Mouse (Mus musculus) layer of hippocampus, adult 11-12 months (tissue): ENCODE measurements at regions not wholly inside any gene's neighbourhood (a gene's known extent, or its start where the extent isn't known, plus 50 kb on each side); places are given as distances from the start of the nearest gene placed in this dataset.

ENCODE experiments used
- DNase-seq: peaks from one replicate; pipeline ENCODE4 v3.0.0; 2022; ENCODE audit warnings: low spot score

DNA sequence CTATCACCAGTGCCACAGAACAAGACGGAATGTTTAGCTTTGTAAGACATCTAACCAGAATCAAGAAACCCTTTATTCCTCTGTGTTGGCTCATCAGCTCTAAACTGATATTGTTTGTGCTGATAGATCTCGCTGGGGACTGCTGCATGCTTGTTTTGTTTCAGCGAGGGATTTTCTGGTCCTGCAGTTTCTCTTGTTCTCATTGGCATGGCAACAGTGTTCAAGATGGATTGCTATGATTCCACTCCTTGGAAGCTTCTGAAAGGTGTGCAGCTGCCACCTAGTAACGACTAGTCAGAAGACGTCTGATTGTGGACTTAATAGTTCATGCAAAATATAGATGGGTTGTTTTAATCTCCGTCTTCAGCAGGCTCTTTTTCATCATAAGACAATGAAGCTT lies 591.2 kb downstream of the Sorcs1 start:
- peak; percentile 3 for DNase-seq

DNA sequence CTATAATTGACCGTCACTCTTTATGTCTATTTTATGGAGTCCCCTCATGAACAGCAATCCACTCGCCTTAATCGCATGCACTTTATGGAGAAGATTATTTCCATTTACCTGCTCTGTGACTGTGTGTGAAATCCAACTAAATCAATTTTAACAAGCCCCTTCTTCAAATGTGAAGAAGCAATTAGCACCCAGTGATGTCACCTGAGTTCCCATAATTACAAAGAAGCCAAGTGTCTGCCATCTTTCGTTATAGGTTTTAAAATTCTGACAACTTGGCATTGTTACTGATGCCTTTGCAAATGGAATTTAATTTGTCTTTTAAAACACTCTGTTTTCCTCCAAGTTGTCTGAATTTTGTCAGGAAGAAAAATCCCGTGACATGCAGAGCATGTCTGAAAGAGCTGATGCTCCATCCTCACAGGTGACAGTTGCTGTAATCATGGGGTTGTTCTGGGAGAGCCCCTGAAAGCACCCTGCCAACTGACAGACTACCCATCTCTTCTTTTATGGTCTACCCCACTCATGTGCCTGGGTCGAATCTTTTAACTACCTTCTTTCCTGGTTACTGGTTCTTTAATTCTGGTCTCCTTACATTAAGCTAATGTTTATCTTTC lies 600.9 kb downstream of the Sorcs1 start:
- DNase-seq: no peak

DNA sequence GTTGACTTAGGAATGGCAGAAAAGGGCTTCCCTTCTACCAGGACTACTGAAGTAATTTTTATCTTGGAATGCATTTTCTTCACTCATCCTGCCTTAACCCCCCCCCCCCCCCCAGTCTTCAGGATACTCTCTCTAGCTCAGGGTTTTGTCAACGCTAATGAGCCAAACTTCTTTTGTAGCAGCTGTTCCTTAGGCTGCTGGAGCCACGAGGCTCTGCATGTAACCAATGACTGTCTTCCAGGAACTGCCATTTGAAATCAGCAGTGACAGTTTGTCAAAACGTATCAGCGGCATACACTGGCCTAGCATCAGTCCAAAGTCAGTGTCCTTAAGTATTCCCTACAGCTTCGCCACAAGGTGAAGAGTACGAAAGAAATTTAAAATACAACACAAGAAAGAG lies 618.0 kb downstream of the Sorcs1 start:
- no peak for DNase-seq

DNA sequence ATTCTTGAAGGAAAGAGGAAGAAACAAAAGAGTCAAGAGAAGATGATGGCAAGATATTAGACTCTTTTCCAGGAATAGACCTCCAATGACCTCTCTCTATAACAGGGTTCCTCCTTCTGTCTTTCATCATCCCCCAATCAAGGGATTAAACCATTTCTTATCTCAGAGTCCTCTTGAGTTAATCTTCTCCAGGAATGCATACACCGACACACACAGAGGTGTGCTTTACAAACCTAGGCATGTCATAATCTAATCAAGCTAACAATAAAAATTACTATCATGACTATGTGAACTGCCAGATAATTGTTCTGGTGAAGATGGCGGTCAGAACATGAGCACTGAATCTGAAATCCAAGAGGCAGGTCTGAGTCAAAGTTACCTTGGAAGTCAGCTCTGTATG lies 625.5 kb downstream of the Sorcs1 start:
- no peak for DNase-seq

DNA sequence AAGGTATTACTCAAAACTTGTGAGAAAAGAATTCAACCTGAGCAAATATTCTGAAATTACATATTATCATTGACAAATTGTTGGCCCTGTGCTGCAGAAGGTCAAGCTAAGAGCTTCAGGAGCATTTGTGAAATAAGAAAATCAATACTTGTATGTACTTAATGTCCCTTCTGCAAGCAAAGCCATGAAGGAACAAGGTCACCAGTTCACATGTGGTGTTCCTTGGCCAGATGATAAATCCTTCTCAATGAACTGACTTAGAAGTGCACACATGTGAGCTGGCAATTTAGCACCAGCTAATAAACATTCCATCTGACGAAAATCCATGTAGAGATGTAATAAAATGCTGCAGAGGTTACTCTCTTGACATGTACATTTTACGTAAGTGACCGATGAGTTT lies 632.7 kb downstream of the Sorcs1 start:
- DNase-seq: no peak

DNA sequence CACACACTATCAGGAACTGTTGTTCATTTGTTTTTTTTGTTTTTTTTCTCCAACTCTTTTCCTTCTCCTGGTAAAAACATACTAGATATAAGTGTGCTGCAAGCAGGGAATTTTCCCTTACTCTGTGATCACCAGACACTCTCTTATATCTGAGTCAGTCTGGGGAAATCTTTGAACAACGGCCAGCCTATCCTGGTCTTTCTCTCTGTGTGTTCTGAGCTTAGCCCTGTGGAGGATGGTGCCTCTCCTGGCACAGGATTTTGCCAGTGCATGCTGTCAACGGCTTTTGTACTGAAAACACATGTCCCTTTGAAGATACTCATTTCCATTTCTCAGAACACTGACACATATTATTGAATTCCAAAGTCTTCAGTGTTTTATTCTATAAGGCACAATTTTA lies 664.8 kb downstream of the Sorcs1 start:
- DNase-seq: peak; percentile 37

DNA sequence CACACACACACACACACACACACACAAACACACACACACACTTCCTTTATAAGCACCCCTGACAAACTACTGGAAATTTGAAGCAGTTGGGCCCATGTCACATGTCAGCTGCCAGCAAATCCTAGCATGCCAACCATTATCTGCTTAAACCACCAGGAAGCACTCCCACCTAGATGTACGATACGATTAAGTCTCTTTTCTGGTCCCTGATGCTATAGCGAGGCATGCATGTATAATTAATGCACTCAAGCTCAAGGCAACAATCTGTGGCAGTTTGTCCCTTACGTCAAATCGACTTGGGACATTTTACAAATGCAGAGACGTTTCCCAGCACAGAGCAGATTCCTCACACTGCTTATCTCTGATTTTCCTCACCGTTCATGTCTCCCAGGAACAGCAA lies 673.2 kb downstream of the Sorcs1 start:
- DNase-seq: no peak

DNA sequence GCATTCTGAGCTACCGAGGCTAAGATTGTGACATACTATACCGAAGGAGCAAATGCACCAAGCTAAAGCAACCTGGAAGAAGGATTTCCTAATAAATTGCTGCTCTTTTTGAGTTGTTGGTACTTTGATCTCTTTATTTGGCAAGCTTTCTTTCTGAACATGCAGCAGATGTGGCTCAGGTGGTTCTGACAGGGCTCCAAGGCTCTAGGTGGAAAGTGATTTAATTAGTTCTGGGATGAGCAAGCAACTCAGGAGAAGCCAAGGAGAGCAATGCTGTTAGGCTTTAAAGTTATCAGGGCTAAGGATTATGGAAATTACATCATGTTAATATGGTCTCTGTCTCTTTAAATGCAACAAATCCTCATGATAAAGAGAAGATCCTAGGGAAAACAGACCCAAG lies 692.6 kb downstream of the Sorcs1 start:
- DNase-seq: no peak

DNA sequence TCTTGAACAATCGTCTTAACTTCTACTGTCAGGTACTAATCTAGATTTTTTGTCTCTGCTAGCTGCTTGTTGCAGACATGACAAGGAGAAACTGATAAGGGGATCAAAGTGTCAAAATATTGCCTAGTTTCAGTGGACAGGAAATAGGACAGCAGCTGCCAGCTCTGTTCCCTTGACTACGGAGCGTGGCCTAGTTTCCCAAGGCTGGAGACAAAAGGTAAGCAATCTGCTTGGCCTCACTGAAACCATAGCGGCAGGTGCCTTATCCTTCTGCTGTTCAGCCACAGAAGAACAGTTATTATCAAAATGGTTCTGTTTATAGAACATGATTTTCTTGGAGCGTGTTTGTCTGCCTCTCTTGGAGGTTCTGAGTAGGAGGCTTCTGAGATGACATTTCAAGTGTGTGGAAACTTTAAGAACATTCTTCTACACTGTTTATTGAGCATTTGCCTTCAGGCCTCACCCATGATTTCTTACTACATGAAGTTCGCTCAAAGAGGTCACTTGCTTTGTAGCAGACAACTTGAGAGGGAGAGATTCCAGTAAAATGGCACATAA lies 712.1 kb downstream of the Sorcs1 start:
- peak; percentile 3 for DNase-seq

DNA sequence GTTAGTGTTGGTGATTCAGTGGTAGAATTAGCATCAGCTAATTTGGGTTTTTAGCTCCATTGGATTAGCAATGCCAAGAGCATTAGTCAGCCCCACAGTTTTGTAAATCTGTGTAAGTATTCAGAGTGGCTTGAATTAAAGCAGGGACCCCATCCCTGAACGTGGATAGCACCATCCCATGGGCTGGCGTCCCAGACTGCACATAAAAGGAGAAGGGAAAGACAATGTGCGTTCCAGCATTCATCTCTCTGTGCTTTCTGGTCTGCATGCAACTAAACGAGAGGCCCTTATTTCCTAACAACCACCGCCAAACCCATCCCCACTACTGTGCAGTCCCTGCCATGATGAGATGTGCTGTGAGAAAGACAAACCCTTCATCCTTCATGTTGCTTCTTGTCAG lies 713.8 kb downstream of the Sorcs1 start:
- no peak for DNase-seq

DNA sequence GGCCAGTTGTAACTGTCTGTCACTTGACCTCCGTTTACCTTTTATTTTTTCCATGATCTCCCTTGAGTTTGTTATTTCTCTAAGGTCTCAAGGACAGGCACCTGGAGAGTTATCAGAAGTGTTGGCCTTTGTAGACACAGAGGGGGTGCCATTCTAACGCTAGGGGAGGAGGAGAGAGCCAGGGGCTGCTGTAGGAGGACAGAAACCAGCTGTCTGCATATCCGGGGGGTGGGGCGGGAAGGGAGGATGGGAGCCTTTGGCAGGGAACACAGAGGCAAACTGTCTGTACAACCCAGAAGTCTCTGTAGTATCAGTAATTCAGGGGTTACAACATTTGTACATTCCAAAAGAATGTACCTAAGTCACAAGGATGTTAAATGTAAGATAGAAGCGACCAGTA lies 719.9 kb downstream of the Sorcs1 start:
- DNase-seq: no peak

DNA sequence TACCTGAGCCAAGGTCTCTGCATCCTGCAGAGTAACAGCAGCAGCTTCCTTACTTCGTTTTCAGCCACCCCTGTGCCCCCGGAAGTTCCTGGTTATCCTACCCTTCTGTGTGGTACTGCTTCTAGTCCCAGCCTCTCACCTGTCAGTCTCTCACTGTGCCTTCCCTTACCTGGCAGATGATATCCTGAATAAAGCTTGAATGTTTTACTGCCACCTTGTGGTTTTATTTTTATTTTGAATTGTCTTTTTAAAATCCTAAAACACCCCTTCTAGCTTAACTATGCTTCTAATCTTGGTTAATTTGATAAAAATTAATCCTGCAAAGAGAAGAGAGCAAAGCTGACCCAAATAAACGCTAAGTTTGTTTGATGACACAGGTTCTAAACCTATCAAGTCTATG lies 747.2 kb downstream of the Sorcs1 start:
- no peak for DNase-seq

DNA sequence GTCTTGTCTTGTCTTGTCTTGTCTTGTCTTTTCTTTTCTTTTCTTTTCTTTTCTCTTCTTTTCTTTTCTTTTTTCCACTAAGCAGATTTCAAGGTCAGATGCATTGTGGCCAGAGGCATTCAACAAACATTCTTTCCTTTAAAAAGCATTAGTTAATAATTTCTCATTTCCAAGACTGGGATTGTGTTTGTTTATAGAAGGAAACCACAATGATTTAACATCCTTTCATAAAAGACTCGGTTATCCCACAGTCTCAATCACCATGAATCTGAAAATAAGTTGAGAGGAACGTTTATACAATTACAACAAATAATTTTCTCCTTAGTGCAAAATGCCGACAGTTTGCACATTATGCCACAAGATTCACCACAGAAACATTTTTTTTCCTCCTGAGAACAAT lies 766.7 kb downstream of the Sorcs1 start:
- DNase-seq: no peak

DNA sequence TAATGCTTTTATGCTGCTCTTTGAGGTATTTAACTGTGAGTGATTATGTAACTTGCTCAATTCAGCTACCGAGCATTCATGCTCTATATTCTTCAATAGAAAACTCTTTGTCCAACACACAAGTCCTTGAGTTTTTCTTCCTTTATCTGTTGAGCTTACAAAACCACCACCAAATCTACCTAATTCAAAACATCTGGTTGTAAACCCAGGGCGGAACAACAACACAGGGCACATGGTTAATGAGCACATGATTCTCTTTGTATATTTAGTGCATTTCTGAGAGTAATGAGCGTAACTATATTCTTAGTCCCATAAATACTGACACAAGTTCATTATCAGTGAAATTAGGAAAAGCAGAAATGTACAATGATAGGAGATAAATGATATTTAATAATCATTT lies 798.2 kb downstream of the Sorcs1 start:
- DNase-seq: no peak

DNA sequence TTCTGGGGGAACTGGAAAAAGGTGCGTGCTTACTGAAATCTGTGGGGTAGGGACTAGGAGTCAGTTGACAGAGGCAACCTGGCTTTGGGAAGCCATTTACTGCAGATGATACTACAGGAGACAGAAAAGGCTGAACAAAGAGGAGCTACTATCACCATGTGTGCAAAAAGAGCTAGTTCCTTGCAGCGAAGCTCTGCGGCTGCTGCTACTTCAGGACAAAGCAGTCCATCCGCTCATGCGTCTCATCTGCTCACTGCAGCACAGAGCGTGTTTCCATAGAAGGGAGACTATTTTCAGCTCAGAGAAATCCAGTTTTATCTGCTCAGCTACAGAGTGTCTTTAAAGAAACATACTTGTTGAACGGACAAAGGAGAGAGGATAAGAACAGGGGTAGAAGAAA lies 817.7 kb downstream of the Sorcs1 start:
- peak; percentile 9 for DNase-seq

DNA sequence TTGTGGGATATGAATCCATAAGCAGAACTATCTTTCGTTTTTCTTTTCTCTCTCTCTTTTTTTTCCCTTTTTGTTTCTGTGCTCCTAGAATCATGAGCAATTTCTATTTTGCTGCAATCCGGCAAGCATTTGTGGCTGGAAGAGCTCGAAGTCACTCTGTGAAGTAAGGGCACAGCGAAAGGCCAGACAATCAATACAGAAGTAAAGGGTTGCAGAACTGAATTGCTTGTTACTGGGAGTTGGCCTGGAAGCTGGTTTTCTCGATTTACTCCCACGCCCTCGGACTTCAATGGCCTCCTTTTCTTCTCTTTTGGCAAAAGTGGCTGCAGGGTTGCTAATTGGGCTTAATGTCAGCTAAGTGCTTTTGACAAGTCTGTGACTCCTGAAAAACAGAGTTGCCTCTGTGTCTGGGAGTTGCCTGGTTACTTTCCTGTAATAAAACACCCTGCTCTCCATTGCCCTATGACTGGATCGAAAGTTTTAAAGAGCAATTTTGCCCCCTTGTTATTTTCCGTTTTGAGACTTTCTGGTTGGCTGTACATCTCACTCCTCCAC lies 822.9 kb downstream of the Sorcs1 start:
- DNase-seq: peak; percentile 3

DNA sequence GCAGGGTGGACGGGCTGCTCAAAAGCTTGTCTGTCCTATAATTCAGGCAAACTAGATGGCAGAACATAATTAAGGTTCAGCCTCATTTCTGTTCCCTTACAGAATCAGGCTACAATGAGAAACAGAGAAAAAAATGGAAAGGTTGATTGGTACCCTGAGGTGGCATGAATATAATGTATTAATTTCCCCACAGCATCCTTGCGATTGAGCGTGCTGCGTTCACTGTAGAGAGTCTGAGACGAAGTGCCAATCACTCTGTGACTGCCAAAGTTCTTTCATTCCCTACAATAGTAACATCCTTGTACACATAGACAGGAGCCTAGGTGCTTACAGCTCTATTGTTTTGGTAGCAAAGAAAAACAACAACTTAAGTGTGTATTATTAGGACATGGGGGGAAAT lies 836.5 kb downstream of the Sorcs1 start:
- no peak for DNase-seq

DNA sequence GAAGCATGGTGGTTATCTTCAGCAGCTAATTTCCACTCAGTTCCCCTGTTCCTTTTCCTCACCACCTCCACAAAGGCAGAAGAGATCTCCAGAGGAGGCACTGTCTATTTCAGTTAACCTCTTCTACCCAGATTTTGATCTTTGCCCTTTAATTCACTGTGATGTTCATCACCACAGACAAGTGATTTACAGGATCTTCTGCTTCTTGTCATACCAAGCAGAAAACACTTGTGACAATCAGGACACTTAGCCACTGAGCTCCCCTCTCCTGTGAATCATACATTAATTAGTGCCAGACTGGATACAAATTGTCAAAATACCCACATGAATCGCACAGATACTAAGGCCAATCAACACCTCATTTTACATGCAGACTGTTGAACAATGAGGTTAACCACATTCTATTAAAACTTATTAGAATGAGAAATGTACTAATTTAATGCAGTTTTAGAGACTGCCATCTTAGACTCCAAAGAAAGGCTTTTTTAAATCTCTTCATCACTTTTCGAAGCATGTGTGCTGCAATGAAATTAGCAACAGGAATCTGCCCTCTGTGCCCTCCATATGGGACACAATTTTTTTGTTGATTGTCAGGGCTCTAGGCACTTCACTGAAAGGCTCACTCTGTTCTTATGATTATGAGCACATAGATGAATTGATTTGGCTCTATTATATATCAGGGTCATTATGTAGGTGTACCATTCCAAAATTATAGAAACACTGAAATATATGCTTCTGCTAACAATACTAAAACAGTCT lies 839.1 kb downstream of the Sorcs1 start:
- no peak for DNase-seq

DNA sequence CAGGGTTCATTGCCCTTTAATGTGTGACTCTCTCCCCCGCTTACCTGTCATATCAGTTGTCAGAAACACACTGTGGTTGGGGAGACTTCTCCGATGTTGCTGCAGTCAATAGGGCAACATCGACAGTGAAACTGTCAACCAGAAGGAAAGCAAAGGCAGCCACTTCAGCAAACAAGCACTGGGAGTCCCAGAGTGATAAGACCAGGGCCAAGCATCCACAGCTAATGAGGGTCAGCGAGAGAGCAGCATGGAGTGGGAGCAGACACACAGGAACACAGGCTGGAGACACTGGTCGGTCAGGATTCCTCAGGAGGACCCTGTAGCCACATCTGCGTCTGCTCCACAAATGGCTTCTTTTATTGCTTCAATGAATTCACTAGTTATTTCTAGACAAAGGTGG lies 847.5 kb downstream of the Sorcs1 start:
- no peak for DNase-seq

DNA sequence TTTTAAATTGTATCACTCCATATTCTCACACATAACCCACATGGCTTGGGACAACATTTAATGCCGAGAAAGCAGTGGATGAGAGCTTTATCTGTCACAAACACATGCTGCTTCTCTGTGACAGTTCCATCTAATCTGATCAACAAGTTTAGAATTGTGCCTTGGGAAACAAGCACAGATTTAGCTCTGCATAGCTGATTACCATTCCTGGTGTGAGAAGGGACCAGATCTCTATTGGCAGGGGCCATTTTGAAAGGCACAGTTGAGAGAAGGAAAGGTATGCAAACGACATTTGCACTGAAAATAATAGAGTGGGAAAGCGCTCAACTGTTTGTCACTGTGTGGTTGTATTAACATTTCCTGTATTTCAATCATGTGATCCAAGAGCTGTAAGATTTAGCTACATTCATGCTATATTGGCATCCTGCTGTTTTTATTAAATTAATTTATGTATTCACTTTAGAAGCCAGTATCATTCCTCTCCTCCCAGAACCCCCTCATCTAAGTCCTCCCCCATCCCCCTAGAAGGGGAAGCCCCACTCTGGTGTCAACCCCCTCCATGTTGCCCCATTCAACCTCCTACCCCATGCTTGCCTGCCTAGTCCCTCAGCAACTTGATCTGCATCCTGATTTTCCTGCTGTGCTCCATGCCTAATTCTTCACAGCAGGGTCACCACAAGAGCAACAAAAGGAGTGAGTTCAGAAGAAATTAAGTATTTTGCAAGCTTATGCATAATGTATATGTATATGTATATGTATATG lies 872.6 kb downstream of the Sorcs1 start:
- no peak for DNase-seq
